Mouse (Mus musculus): ENCODE measurements around the gene Gnai2. TPM values are rescaled to one million over a fixed set of nuclear protein-coding genes. Genes with fewer than 3 reads are reported as not detected.
A peak's percentile ranks its signal among the peaks of the same experiment; 100 is the strongest.
"Not testable (repeated sequence)": the region's sequence is repeated elsewhere in the genome, so short reads cannot be mapped to it uniquely, and the experiment has no call there.

Gnai2 gene
- total RNA-seq, 2 experiments from 2014 or later, result 215 to 224 TPM

DNA sequence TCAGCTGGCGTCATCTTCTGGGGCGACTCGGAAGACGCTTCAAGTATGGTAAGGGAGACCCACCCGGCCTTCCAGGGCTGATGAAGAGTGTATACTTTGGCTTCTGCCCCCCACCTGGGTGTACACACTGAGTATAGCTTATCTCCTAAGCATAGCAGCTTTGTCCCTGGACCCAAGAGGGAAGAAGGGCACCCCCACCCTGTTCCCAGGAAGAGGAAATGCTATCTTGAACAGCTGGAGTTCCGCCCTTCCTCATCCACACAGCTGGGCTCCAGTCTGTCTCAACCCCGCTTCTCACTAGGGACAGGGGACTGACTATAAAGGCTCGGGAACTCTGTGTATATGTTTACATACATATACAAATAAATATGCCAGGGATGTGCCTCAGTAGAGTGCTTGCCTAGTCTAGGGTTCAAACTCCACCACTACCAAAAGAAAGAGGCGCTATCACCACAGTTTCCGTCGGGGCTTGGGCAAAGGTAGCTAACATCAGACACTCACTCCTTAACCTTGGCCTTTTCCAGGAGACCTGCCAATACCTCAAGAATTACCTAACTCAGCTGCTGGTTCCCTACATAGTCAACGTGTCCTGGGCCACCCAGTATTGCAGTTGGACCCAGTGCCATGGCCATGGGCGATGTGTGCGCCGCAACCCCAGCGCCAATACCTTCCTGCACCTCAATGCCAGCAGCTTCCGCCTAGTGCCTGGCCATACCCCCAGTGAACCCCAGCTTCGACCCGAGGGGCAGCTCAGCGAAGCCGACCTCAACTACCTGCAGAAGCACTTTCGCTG is 63.4 kb downstream of the Gnai2 start:
- no peak for DNase-seq (ENCODE audit: low spot score in 2 of 2)

DNA sequence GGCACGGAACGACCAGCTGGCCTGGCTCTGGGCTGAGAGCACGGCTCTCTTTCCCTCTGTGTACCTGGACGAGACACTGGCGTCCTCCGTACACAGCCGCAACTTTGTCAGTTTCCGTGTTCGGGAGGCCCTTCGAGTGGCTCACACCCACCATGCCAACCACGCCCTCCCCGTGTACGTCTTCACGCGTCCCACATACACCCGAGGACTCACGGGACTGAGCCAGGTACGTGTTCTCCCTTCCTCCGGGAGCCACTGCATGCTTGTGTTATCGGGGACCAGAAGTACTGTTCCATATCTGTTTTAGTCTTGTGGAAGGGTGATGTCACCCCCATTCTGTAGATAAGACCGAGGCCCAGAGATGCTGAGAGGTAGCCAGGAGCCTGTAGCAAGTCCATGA is 64.3 kb downstream of the Gnai2 start:
- DNase-seq (ENCODE audit: low spot score in 2 of 2), result no peak

DNA sequence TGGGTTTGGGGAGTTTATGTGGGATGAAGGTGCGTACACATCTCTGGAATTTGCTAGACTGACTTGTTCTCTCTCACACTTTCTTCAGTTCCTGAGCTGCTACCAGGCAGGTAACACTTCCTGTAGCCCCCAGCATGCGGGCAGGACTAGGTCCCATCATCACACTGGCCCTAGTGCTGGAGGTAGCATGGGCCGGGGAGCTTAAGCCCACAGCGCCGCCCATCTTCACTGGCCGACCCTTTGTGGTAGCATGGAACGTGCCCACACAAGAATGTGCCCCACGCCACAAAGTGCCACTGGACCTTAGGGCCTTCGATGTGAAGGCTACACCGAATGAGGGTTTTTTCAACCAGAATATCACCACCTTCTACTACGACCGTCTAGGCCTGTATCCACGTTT is 65.2 kb downstream of the Gnai2 start:
- DNase-seq (ENCODE audit: low spot score in 2 of 2), result no peak

DNA sequence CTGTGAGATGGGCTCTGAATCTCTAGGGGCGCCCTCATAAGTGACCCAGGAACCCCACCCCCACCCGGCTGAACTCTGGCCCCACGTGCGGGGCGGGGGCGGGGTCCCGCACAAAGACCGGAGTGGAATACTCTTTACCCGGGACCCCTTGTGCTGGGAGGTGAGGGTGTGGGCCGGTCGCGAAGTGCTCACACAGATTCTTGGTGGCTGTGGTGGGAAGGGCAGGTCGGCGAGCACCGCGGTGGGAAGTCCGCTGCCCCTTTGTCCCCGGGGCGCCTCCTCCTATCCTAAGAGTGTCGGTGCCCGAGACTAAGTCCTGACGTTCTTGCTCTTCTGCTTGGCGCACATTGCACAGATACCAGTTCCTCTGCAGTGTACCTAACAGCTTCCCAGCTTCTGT is 65.9 kb downstream of the Gnai2 start:
- DNase-seq (ENCODE audit: low spot score in 2 of 2), result no peak

DNA sequence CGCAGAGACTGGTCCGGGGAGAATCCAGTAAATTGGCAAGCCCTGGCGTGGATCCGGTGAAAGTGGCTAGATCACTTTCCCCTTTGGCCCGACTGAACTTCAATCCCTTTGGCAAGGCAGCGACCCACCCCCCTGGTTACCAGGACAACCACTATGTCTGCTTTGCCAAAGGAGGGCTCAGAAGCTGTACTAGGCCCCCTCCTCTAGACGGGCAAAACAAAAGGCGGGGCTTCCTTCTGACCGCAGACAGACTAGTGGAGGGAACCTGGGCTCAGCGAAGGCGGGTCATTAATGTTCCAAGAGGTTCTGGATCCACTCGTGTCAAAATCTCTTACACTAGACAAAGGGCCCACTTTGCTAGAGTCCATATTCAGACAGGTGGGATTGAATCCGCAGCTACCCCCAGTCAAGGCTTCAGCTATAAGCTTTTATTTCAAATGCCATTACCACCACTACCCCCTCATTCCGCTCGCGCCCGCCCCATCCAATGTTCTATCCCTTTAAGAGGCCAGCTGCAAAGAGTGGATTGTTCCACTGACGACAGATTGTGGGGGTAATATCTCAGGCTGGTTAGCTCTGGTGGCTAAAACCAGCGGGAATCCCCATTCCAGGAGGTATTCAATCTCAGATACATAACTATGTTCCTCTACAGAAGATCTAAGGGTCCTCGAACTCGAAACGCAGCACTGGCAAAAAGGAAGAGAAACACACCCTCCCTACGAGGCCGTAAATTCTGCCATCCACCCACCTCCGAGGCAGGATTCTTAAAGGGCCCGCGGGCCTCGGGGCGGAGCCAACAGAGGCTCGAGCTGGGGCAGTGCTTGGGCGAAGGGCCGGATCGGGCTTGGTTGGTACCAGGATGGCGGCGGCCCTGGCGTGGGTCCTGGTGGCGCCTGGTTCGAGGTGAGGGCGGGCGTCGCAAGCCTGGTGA is 66.6 kb downstream of the Gnai2 start:
- peak; percentile 88 to 89 for DNase-seq (ENCODE audit: low spot score in 2 of 2)

DNA sequence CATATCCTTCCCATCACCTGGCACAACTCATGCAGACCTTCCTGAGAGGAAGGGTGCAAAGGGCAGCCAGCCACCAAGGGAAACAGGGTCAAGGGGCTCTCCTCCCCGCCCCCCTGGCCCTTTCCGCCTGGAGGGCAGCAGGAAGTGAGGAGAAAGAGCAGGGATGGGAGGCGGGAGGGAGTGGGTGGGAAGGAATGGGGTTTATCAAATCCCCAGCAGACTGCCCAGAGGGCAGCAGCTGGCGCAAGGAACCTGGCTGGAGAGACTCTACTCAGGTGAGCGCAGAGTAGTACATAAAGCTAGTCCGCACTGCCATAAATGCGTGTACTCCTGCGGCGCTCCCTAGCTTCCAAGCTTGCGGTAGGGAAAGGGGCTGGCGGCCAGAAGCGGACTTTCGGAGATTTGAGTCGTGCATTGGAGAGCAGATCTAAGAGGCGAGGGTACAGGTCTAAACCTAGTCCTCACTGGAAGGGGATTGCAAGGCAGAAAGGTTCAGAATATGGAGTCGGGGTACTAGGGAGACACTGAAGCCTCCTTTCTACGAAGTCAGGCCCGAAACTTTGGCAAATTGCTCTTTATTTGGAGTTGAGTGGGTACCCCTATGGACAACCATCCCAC is 67.4 kb downstream of the Gnai2 start, which contains the start of gene Hyal2:
Gene Hyal2 (plus strand): TSS at position 244 of the 618 bp plus-strand sequence.
- no peak for DNase-seq (ENCODE audit: low spot score in 2 of 2)

DNA sequence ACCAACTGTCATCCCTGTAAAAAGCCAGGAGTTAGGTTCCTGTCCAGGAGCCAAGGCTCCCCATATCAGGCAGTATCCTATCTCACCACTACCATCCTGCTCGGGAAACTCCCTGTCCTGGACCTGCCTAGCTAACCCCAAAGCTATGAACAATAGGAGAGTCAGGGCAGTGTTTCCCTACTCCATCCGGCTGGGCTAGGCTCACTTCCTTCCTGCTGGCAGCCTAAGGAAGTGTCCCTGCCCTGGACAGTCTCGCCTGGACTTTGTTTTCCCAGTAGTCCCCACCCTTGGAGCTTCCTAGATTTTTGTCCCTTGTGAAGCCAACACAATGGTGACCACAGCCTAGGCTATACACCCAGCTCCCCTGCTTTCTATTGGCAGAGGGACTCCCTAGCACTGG is 68.3 kb downstream of the Gnai2 start:
- no peak for DNase-seq (ENCODE audit: low spot score in 2 of 2)

DNA sequence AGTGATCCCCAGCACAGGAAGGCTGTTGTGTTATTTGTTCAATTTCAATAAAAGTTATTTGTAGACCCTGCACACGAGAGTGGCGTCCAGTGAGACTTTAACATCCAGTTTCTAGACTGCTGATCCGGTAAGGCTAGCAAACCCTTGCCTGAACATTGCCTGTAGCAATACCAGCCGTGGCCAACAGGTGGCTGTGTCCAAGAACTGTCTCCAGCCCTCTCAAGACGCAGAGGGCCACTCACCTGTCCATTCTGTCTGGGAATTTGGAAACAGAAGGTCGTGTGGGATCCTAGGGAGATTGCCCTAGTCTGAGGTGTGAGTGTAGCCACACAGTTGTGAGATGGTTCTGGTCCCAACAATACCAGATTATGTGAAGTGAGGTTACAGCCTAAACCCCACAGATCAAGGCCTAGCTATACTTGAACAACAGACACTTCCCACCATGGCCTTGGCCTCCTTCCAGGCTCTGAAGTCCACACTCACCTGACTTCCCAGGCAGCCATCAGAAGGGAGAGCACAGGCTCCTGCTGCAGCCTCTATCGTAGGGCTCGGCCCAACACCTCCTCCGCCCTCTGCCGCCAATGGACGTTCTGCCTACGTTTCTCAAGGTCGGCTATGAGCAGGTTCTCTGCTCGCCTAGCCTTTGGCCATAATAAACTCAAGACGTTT is 69.0 kb downstream of the Gnai2 start:
- DNase-seq (ENCODE audit: low spot score in 2 of 2), result peak; percentile 58 to 70

DNA sequence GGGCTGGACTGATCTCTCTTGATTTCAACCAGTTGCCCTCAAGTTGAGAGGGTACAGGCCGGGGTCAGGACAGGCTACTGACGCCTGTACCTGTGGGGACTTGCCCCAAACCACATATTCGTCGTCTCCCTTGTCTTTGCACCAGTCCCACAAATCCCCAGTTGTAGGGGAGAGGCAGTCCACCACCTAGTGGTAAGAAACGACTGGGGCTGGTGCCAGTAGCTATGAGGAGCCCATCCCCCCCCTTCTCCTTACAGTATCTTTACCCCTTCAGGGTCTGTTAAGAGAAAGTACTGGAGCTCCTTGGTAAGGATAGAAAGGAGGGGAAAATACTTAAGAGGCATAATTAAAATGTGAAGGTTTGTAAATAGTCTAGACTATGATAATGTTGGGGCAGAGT is 69.6 kb downstream of the Gnai2 start:
- not testable (repeated sequence) for DNase-seq (ENCODE audit: low spot score in 2 of 2)

Other genes starting within 250 kb of the Gnai2 start
- 10 to 100 TPM; 19.5 to 24.2 TPM for gene Cacna2d2, start 235.8 kb downstream of the Gnai2 start, total RNA-seq (2021)
- 10 to 100 TPM; 33.3 to 38.1 TPM for gene Tmem115, start 101.4 kb downstream of the Gnai2 start, total RNA-seq (2021)
- gene Cyb561d2, start 93.2 kb downstream of the Gnai2 start, total RNA-seq (2021), result 10 to 100 TPM; 16.7 to 17.8 TPM
- gene Nprl2, start 93.1 kb downstream of the Gnai2 start, total RNA-seq (2021), result 10 to 100 TPM; 28.7 to 34.5 TPM
- gene Zmynd10, start 88.1 kb downstream of the Gnai2 start, total RNA-seq (2021), result 1 to 10 TPM; 2.0 to 3.7 TPM
- 10 to 100 TPM; 14.5 to 16.0 TPM for gene Rassf1, start 83.8 kb downstream of the Gnai2 start, total RNA-seq (2021)
- 10 to 100 TPM; 63.0 to 64.1 TPM for gene Tusc2, start 72.1 kb downstream of the Gnai2 start, total RNA-seq (2021)
- gene Hyal2, start 67.4 kb downstream of the Gnai2 start, total RNA-seq (2021), result 10 to 100 TPM; 14.6 to 16.8 TPM
- gene Hyal1, start 58.4 kb downstream of the Gnai2 start, total RNA-seq (2021), result 1 to 10 TPM; 4.8 to 6.3 TPM
- gene Naa80, start 56.5 kb downstream of the Gnai2 start, total RNA-seq (2021), result 10 to 100 TPM in 1 of 2 experiments, 1 to 10 TPM in 1; 9.5 to 10.0 TPM
- 1 to 10 TPM in 1 of 2 experiments, under 1 TPM in 1; 0.95 to 1.5 TPM for gene Hyal3, start 54.5 kb downstream of the Gnai2 start, total RNA-seq (2021)
- 10 to 100 TPM; 12.1 to 13.0 TPM for gene Ifrd2, start 47.7 kb downstream of the Gnai2 start, total RNA-seq (2021)
- 1 to 10 TPM; 2.0 to 4.9 TPM for gene Sema3b, start 26.1 kb downstream of the Gnai2 start, total RNA-seq (2021)
- 10 to 100 TPM; 83.3 to 98.4 TPM for gene Slc38a3, start 34.2 kb upstream of the Gnai2 start, total RNA-seq (2021)
- under 1 TPM in 1 of 2 experiments, not detected in 1; 0.60 TPM for gene Gnat1, start 44.3 kb upstream of the Gnai2 start, total RNA-seq (2021)
- 1 to 10 TPM; 4.3 to 4.8 TPM for gene Sema3f, start 75.1 kb upstream of the Gnai2 start, total RNA-seq (2021)
- 100 to 1,000 TPM; 157 to 160 TPM for gene Rbm5, start 135.6 kb upstream of the Gnai2 start, total RNA-seq (2021)
- 10 to 100 TPM; 57.7 to 60.2 TPM for gene Rbm6, start 237.9 kb upstream of the Gnai2 start, total RNA-seq (2021)